Mouse (Mus musculus): ENCODE measurements around the gene Simc1. TPM values are rescaled to one million over a fixed set of nuclear protein-coding genes. Genes with fewer than 3 reads are reported as not detected.
A peak's percentile ranks its signal among the peaks of the same experiment; 100 is the strongest.

Simc1 gene
- polyA plus RNA-seq, 1 experiment: 0.04 TPM

DNA sequence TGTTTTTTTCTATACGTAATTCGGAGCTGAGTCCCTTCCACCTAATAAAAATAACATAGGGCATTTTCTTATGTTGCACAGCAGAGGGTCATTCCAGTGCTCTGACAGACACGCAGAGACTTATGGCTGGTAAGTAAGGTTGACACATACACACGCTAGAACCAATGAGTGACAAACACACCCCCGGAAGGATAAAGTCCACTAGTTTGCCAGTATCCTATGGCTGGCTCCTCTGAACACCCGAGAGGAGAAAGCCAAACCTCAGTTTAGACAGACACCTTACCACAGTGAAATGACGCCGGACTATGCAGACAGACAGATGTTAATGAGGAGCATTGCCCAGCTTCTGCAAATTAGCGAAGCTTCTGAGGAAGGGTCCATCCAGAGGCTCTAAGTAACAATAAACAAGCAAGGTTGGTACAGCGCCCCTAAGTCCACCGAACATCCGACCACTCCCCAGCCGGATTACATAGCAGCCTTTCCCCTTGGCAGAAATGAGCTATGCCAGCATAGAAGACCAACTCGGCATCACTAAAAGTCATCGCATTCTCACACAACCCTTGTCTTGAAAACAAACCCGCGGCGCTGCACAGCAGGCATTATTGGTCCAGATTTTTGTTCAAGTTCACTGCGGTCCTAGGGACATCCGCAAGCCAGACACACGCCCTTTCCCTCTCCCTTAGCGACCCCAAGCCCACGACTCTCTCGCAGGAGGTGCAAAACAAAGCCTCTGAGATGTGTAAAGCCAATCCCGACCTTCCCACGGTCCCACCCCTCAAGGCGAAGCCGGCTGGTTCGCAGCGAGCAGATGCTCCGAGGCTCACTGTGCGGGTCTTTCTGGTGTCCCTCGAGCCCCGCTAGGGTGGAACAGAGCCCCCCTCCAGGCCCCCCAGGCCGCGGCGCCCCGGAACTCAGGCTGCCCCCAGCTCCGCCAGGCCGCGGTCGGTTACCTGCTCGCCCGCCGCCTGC, 60.9 kb downstream of the Simc1 start:
- peaks cover 42% of the 10 kb centered on the region for H3K4me1 ChIP-seq (ENCODE audit: control insufficient read depth)
- TF ChIP-seq TAL1 (IDR thresholded peaks at IDR 0.05; ENCODE audit: low read length) (no peak), GATA1 (IDR thresholded peaks at IDR 0.05; ENCODE audit: low read length) (no peak)
- H3K4me3 ChIP-seq (replicated peaks): peak overlapping the region; percentile 88
- peaks cover 38% of the 10 kb centered on the region for H3K36me3 ChIP-seq (ENCODE audit: control insufficient read depth)
- no peaks in the 10 kb centered on the region for H3K27me3 ChIP-seq (ENCODE audit: control insufficient read depth)
- H3K9me3 ChIP-seq (ENCODE audit: control insufficient read depth, low read length): no peaks in the 10 kb centered on the region

DNA sequence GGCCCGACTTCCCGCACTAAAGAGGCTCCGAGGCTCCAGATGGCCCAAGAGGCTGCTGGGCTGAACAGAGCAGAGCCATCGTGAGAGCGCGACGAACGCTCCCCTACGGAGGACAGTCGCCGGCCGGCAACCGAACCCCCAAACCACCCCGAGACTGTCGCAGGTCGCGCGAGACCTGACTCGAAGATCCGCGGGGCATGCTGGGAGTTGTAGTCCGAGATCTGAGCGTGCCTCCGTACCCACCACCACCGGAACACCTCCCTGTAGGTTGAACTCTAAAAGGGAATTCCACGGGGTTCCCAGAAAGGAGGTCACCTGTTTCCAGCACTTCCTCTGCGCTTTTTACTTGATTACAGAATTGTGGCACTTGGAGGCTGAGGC, 61.6 kb downstream of the Simc1 start, which contains the start of gene 4833439L19Rik:
4833439L19Rik (minus strand) TSS at position 235 of the 381 bp plus-strand sequence.
- Histone ChIP-seq H3K4me1 (ENCODE audit: control insufficient read depth) (peaks cover 42% of the 10 kb centered on the region), H3K4me3 (replicated peaks) (peak within 1 kb of the TSS; percentile 88), H3K27me3 (ENCODE audit: control insufficient read depth) (no peaks in the 10 kb centered on the region), H3K9me3 (ENCODE audit: control insufficient read depth, low read length) (no peaks in the 10 kb centered on the region), H3K36me3 (ENCODE audit: control insufficient read depth) (peaks cover 31% of the 10 kb centered on the region)
- TF ChIP-seq TAL1 (IDR thresholded peaks at IDR 0.05; ENCODE audit: low read length): no peak
- no peak for TF ChIP-seq GATA1 (IDR thresholded peaks at IDR 0.05; ENCODE audit: low read length)

DNA sequence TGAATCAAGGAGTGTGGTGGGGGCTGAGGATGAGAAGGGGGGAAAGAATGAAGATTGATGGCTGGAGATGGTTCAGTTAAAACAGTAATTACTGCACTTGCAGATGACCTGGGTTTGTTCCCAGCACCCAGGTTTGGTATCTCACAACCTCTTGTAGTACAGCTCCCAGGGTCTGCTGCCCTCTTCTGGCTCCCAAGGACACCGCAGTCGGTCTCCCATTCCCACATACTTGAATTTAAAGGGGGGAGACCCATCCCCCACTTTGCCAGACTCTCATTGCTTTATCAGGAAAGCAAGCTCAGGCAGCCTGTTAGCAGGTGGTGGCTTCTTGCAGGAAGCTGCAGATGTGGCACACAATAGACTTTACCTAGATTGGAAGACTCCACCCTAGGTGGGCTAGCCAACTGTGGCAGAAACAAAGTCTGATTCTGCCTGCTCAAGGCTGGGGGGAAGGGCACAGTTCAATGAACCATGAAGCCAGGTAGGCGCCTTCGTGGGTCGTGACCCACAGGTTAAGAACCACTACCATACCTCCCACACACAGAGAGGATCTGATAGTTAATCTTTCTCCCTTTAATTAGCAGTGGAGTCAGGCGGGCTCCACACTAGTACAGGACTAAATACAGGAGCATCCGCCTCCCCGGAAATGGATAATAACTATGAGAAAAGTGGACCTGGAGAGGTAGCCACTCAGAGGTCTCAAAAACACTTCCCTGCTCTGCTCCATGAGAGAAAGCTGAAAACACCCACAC, 62.2 kb downstream of the Simc1 start:
- Histone ChIP-seq H3K9me3 (ENCODE audit: control insufficient read depth, low read length) (no peaks in the 10 kb centered on the region), H3K27me3 (ENCODE audit: control insufficient read depth) (no peaks in the 10 kb centered on the region), H3K4me1 (ENCODE audit: control insufficient read depth) (peaks cover 42% of the 10 kb centered on the region), H3K4me3 (replicated peaks) (peak overlapping the region; percentile 88), H3K36me3 (ENCODE audit: control insufficient read depth) (peaks cover 26% of the 10 kb centered on the region)
- TF ChIP-seq GATA1 (IDR thresholded peaks at IDR 0.05; ENCODE audit: low read length): no peak
- TF ChIP-seq TAL1 (IDR thresholded peaks at IDR 0.05; ENCODE audit: low read length): no peak

DNA sequence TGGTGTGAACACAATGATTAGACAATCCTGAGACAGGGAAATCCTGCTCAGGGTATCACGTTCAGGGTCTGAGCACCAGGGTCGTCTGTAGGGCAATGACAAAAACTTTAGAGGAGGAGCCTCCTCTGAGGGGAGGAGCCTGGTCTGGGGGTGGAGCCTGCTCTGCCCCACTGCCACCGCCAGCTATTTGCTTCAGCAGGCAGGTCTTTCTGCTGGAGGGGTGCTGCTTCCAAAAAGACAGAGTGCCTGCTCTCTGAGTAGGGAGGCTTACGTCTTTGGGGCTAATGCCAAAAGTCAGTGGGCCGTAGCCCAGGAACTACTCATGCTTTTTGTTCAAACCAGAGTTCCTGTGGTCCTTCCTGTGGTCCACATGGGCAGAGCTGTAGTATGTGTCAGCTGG, 64.8 kb downstream of the Simc1 start:
- Histone ChIP-seq H3K9me3 (ENCODE audit: control insufficient read depth, low read length) (no peaks in the 10 kb centered on the region), H3K4me1 (ENCODE audit: control insufficient read depth) (peaks cover 36% of the 10 kb centered on the region), H3K4me3 (replicated peaks) (no peak overlapping the region), H3K36me3 (ENCODE audit: control insufficient read depth) (no peaks in the 10 kb centered on the region; the same call in 1 of the 2 replicates), H3K27me3 (ENCODE audit: control insufficient read depth) (peaks cover 8% of the 10 kb centered on the region)
- no peak for TF ChIP-seq TAL1 (IDR thresholded peaks at IDR 0.05; ENCODE audit: low read length)
- TF ChIP-seq GATA1 (IDR thresholded peaks at IDR 0.05; ENCODE audit: low read length): no peak

DNA sequence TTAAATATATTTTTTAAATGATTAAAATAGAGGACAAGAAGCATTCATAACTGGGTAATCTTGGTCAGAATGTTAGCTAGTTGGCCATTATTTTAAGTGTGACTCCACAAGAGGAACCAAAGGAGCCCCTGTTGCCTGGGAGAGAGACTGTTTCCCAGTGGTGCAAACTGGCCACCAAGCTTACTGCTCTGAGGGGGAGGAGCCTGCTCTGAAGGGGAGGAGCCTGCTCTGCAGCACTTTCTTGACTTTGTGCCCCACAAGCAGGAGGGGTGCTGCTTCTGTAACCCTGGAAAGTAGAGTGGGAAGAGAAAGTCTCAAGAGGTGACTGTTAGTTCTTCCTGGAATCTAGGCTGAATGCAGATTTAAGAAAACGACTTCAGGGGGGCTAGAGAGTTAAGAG, 65.7 kb downstream of the Simc1 start:
- H3K27me3 ChIP-seq (ENCODE audit: control insufficient read depth): peaks cover 16% of the 10 kb centered on the region
- H3K4me1 ChIP-seq (ENCODE audit: control insufficient read depth): peaks cover 32% of the 10 kb centered on the region
- TF ChIP-seq GATA1 (IDR thresholded peaks at IDR 0.05; ENCODE audit: low read length) (no peak), TAL1 (IDR thresholded peaks at IDR 0.05; ENCODE audit: low read length) (no peak)

DNA sequence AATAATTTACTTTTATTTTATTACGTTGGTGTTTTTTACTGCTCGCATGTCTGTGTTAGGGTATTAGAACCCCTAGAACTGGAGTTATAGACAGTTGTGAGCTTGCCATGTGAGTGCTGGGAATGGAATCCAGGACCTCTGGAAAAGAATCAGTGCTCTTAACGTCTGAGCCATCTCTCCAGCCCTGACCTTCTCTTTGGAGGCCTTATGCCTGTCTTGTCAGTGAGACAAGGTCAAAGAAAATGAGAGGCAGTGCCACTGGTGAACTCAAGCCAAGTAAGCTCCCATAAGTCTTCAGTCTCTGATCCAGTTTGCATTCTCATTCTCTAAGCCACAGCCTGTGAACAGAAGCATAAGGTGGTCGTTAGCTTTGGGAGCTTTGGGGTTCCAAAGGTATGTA, 67.2 kb downstream of the Simc1 start:
- TF ChIP-seq GATA1 (IDR thresholded peaks at IDR 0.05; ENCODE audit: low read length) (no peak), TAL1 (IDR thresholded peaks at IDR 0.05; ENCODE audit: low read length) (no peak)
- Histone ChIP-seq H3K4me3 (replicated peaks) (no peak overlapping the region), H3K9me3 (ENCODE audit: control insufficient read depth, low read length) (no peaks in the 10 kb centered on the region), H3K4me1 (ENCODE audit: control insufficient read depth) (peaks cover 35% of the 10 kb centered on the region), H3K27me3 (ENCODE audit: control insufficient read depth) (peaks cover 31% of the 10 kb centered on the region), H3K36me3 (ENCODE audit: control insufficient read depth) (no peaks in the 10 kb centered on the region)

More for the DNA sequence above, 65.7 kb downstream of the Simc1 start:
- Histone ChIP-seq H3K9me3 (ENCODE audit: control insufficient read depth, low read length) (no peaks in the 10 kb centered on the region), H3K4me3 (replicated peaks) (no peak overlapping the region), H3K36me3 (ENCODE audit: control insufficient read depth) (no peaks in the 10 kb centered on the region)

DNA sequence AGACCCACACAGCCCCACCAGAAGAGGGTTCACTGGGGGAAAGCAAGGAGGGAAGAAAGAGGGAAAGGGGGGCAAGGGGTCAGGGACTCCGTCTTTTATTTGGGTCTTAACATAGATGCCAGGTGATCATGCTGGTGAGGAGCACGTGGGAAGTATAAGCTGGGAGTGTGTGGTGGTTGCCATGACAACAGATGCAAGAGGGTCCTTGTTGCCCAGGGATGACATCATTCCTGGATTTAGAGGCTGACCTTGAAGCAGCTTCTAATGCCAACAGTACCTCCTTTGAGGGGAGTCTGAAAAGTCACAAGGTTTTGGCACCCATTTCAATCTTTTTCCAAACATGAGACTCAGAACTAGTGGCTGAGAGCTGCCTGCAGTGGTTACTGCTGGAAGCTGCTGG, 68.1 kb downstream of the Simc1 start:
- Histone ChIP-seq H3K4me3 (replicated peaks) (no peak overlapping the region), H3K9me3 (ENCODE audit: control insufficient read depth, low read length) (no peaks in the 10 kb centered on the region), H3K4me1 (ENCODE audit: control insufficient read depth) (peaks cover 35% of the 10 kb centered on the region), H3K27me3 (ENCODE audit: control insufficient read depth) (peaks cover 38% of the 10 kb centered on the region), H3K36me3 (ENCODE audit: control insufficient read depth) (no peaks in the 10 kb centered on the region)
- TF ChIP-seq TAL1 (IDR thresholded peaks at IDR 0.05; ENCODE audit: low read length) (no peak), GATA1 (IDR thresholded peaks at IDR 0.05; ENCODE audit: low read length) (no peak)

DNA sequence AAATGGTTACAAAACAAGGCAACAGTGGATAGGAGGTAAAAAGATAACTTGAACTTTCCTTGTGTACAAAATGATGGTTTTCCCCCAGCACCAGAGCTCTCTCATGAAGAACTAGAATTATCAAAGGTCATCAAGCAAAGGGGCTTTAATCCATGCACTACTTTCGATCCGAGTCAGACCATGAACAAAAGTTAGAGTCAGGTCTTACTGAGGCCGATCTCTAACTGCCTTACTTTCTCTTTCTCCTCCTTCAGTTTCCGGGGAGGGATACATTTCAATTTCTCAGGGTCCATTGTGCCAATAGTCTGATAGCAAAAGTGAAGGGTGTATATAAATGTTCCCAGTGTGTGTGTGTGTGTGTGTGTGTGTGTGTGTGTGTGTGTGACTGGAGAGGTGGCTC, 69.0 kb downstream of the Simc1 start:
- TF ChIP-seq TAL1 (IDR thresholded peaks at IDR 0.05; ENCODE audit: low read length): no peak
- no peak for TF ChIP-seq GATA1 (IDR thresholded peaks at IDR 0.05; ENCODE audit: low read length)
- no peaks in the 10 kb centered on the region for H3K9me3 ChIP-seq (ENCODE audit: control insufficient read depth, low read length)
- H3K4me1 ChIP-seq (ENCODE audit: control insufficient read depth): peaks cover 34% of the 10 kb centered on the region

More for the DNA sequence above, 69.0 kb downstream of the Simc1 start:
- Histone ChIP-seq H3K36me3 (ENCODE audit: control insufficient read depth) (no peaks in the 10 kb centered on the region; the same call in 1 of the 2 replicates), H3K4me3 (replicated peaks) (no peak overlapping the region), H3K27me3 (ENCODE audit: control insufficient read depth) (peaks cover 38% of the 10 kb centered on the region)
